Mouse (Mus musculus) gastrocnemius, adult 2 months (tissue): ENCODE data around the gene Nfkb1. TPM values are rescaled to one million over a fixed set of nuclear protein-coding genes. Genes with fewer than 3 reads are reported as not detected.

Experiments
- DNase-seq: peaks from one replicate; pipeline ENCODE4 v3.0.0; 2022
- H3K27ac ChIP-seq: fragments of 200-600 bp; 2 replicates; pipeline ENCODE4 v1.8.1; 2022; ENCODE audit warnings: mild to moderate bottlenecking
- H3K4me3 ChIP-seq: fragments of 200-600 bp; 2 replicates; pipeline ENCODE4 v1.8.1; 2022; ENCODE audit warnings: mild to moderate bottlenecking, moderate library complexity
- CTCF ChIP-seq: fragments of 200-600 bp; IDR thresholded peaks from 2 replicates; pipeline ENCODE4 v1.8.1; 2022; ENCODE audit warnings: antibody characterized with exemption, mild to moderate bottlenecking, moderate library complexity
- intact Hi-C: fragments of 180-260 bp; cut with DNase I; formaldehyde crosslinking; loops from one replicate; pipeline ENCODE4 v1.15.1; 2025
- total RNA-seq, 2 experiments: library from RNA; stranded (reverse); gene quantifications; 2 replicates each; pipeline ENCODE4 v1.2.3; 2021

Nfkb1 gene
- total RNA-seq, 2 experiments from 2014 or later: 19.9 to 22.1 TPM

- intact Hi-C loops: no loop called here
- Histone ChIP-seq H3K27ac (no peak overlapping the region), H3K4me3 (no peak overlapping the region)
- no peak for DNase-seq
- no peak for TF ChIP-seq CTCF
Observed at GRCm38 (mm10) chr3:135631856-135632255, 59.5 kb downstream of the Nfkb1 start.

GRCm38 (mm10) chr3:135631096-135631457 is 60.3 kb downstream of the Nfkb1 start:
- intact Hi-C loops: no loop called here
- Histone ChIP-seq H3K27ac (no peak overlapping the region), H3K4me3 (no peak overlapping the region)
- DNase-seq: no peak
- peak; percentile 46 for TF ChIP-seq CTCF

GRCm38 (mm10) chr3:135630430-135631095 is 60.8 kb downstream of the Nfkb1 start:
- no peak overlapping the region for H3K4me3 ChIP-seq
- no peak overlapping the region for H3K27ac ChIP-seq
- intact Hi-C loops: loop anchor here (1.0 kb wide), 1 partner anchor 101 kb away; no protein-coding TSS in a partner anchor
- TF ChIP-seq CTCF: no peak
- DNase-seq: no peak

- DNase-seq: no peak
- intact Hi-C loops: loop anchor here (1.0 kb wide), 1 partner anchor 101 kb away; no protein-coding TSS in a partner anchor
- no peak overlapping the region for H3K27ac ChIP-seq
- TF ChIP-seq CTCF: no peak
- H3K4me3 ChIP-seq: no peak overlapping the region
Observed at GRCm38 (mm10) chr3:135629830-135630355, 61.5 kb downstream of the Nfkb1 start.

- intact Hi-C loops: no loop called here
- no peak for DNase-seq
- H3K4me3 ChIP-seq: no peak overlapping the region
- no peak overlapping the region for H3K27ac ChIP-seq
- no peak for TF ChIP-seq CTCF
Observed at GRCm38 (mm10) chr3:135628706-135629169, 62.6 kb downstream of the Nfkb1 start.

- DNase-seq: no peak
- Histone ChIP-seq H3K4me3 (no peak overlapping the region), H3K27ac (no peak overlapping the region)
- TF ChIP-seq CTCF: no peak
- intact Hi-C loops: no loop called here
Observed at GRCm38 (mm10) chr3:135628000-135628705, 63.2 kb downstream of the Nfkb1 start.

- no peak for DNase-seq
- TF ChIP-seq CTCF: no peak
- no peak overlapping the region for H3K27ac ChIP-seq
- intact Hi-C loops: no loop called here
- no peak overlapping the region for H3K4me3 ChIP-seq
Observed at GRCm38 (mm10) chr3:135625290-135625689, 66.1 kb downstream of the Nfkb1 start.

GRCm38 (mm10) chr3:135616730-135617129 is 74.6 kb downstream of the Nfkb1 start:
- H3K27ac ChIP-seq: no peak overlapping the region
- intact Hi-C loops: no loop called here
- DNase-seq: no peak
- TF ChIP-seq CTCF: no peak
- no peak overlapping the region for H3K4me3 ChIP-seq

GRCm38 (mm10) chr3:135614376-135614775 is 77.0 kb downstream of the Nfkb1 start:
- Histone ChIP-seq H3K27ac (no peak overlapping the region), H3K4me3 (no peak overlapping the region)
- intact Hi-C loops: no loop called here
- no peak for TF ChIP-seq CTCF
- DNase-seq: no peak

- intact Hi-C loops: no loop called here
- no peak for TF ChIP-seq CTCF
- no peak overlapping the region for H3K27ac ChIP-seq
- no peak for DNase-seq
- no peak overlapping the region for H3K4me3 ChIP-seq
Observed at GRCm38 (mm10) chr3:135610221-135610620, 81.1 kb downstream of the Nfkb1 start.

- DNase-seq: peak; percentile 30
- TF ChIP-seq CTCF: no peak
- H3K27ac ChIP-seq: peak overlapping the region; percentile 70
- intact Hi-C loops: no loop called here
- peak overlapping the region; percentile 68 for H3K4me3 ChIP-seq
Observed at GRCm38 (mm10) chr3:135607660-135608473, 83.5 kb downstream of the Nfkb1 start.

- Histone ChIP-seq H3K27ac (no peak overlapping the region), H3K4me3 (peak overlapping the region; percentile 68)
- no peak for DNase-seq
- intact Hi-C loops: no loop called here
- no peak for TF ChIP-seq CTCF
Observed at GRCm38 (mm10) chr3:135607021-135607420, 84.3 kb downstream of the Nfkb1 start.
